In genomic region chr7:30193581-30194100, GRCm38 (mm10) we compare ENCODE assay signal across 8 mouse cellular contexts. TPM values are rescaled to one million over a fixed set of nuclear protein-coding genes. Genes with fewer than 3 reads are reported as not detected.
A peak's percentile ranks its signal among the peaks of the same experiment; 100 is the strongest.
DNase-seq lines count a peak whose midpoint lies in the region; ATAC-seq and TF ChIP-seq lines count a peak whose summit lies in the region.

No protein-coding gene starts in this region.

- no peaks in the 10 kb centered on the region for H3K27me3 ChIP-seq in Patski
- H3K27me3 ChIP-seq in hindbrain, embryonic 15.5 days: no peaks in the 10 kb centered on the region
- no peaks in the 10 kb centered on the region for H3K27me3 ChIP-seq in megakaryocyte, embryonic 14.5 days (replicated peaks)

- peak; percentile 38 for ATAC-seq in Patski
- ATAC-seq in hindbrain, embryonic 15.5 days (ENCODE audit: low FRiP score, low read depth): peak; percentile 61; the same call in 1 of the 2 replicates

- H3K9ac ChIP-seq in hindbrain, embryonic 15.5 days: peak overlapping the region; percentile 72

- POLR2A ChIA-PET in Patski (lab: Charles Lee): interaction anchor here (0.8 to 1.1 kb wide), 2 partner anchors 12 to 15 kb away, joined by 3 to 4 read pairs; no protein-coding TSS in a partner anchor

- H3K36me3 ChIP-seq in hindbrain, embryonic 15.5 days: peaks cover 35% of the 10 kb centered on the region
- H3K36me3 ChIP-seq in megakaryocyte, embryonic 14.5 days (replicated peaks; ENCODE audit: low read length): peaks cover 47% of the 10 kb centered on the region

- H3K4me1 ChIP-seq in hindbrain, embryonic 15.5 days (replicated peaks): peaks cover 23% of the 10 kb centered on the region
- H3K4me1 ChIP-seq in megakaryocyte, embryonic 14.5 days: peaks cover 57% of the 10 kb centered on the region

- intact Hi-C loops in left cerebral cortex, postnatal 10 days (cut with DNase I): no loop called here

- no peak for TF ChIP-seq CTCF in Patski (IDR thresholded peaks at IDR 0.05)

- CTCF ChIA-PET in Patski (lab: Charles Lee): interaction anchor here (1.2 to 1.3 kb wide), 3 partner anchors 12 to 24 kb away, joined by 5 to 6 read pairs (median 5); no protein-coding TSS in a partner anchor

- peak overlapping the region; percentile 70 for H3K4me3 ChIP-seq in hindbrain, embryonic 15.5 days
- H3K4me3 ChIP-seq in megakaryocyte, embryonic 14.5 days (replicated peaks): peak overlapping the region; percentile 97

- H3K4me2 ChIP-seq in hindbrain, embryonic 15.5 days: peak overlapping the region; percentile 75

- in situ Hi-C loops in Patski (cut with MboI; ENCODE audit: low pct_unique_long_range_greater_than_20kb): no loop called here

- 2% methylated on average over 25 of the region's 26 CpGs for WGBS in hindbrain, embryonic 15.5 days

- DNase-seq in Patski (ENCODE audit: low read depth, low spot score): no peak
- DNase-seq in cerebellum, adult 9-10 months: peak; percentile 90
- DNase-seq in gastrocnemius, adult 18-20 months (ENCODE audit: low spot score): peak; percentile 77
- peak; percentile 48 to 83 for DNase-seq in left cerebral cortex, postnatal 10 days (ENCODE audit: extremely low spot score in 1 of 2, low spot score in 2 of 2)
- DNase-seq in right cerebral cortex, adult 2 months (ENCODE audit: low spot score in 2 of 2): peak; percentile 66 to 72
- peak; percentile 70 for DNase-seq in urinary bladder, adult 2 months (ENCODE audit: low spot score)

- no peaks in the 10 kb centered on the region for H3K9me3 ChIP-seq in hindbrain, embryonic 15.5 days
- H3K9me3 ChIP-seq in megakaryocyte, embryonic 14.5 days: no peaks in the 10 kb centered on the region

- peak overlapping the region; percentile 84 for H3K27ac ChIP-seq in hindbrain, embryonic 15.5 days (replicated peaks)

RNA-seq across cellular contexts. Expression of gene Capns1, which starts 5.0 kb away (rescaled TPM):
- polyA plus RNA-seq in Patski (2021): 456 TPM
- 100 to 1,000 TPM; 198 to 205 TPM for total RNA-seq in gastrocnemius, adult 18-20 months (2021)
- 86.4 and 88.3 TPM in 2 replicates for polyA plus RNA-seq in hindbrain, embryonic 15.5 days (2015; fragmentation: Nextera tagmentation; extraction: Ambion mirVana)
- 100 to 1,000 TPM; 204 TPM for total RNA-seq in left cerebral cortex, postnatal 10 days (2021)
- polyA plus RNA-seq in megakaryocyte, embryonic 14.5 days (2012; ENCODE audit: insufficient read depth, low replicate concordance): 122 and 208 TPM in 2 replicates
- 449 and 545 TPM in 2 replicates for polyA plus RNA-seq in urinary bladder, adult 2 months (2012; rRNA removed)

RNA-seq across cellular contexts. Expression of gene Cox7a1, which starts 9.7 kb away (rescaled TPM):
- 0.89 TPM for polyA plus RNA-seq in Patski (2021)
- 100 to 1,000 TPM; 938 to 989 TPM for total RNA-seq in gastrocnemius, adult 18-20 months (2021)
- polyA plus RNA-seq in hindbrain, embryonic 15.5 days (2015; fragmentation: Nextera tagmentation; extraction: Ambion mirVana): 5.2 and 7.1 TPM in 2 replicates
- total RNA-seq in left cerebral cortex, postnatal 10 days (2021): 1 to 10 TPM; 3.6 to 4.1 TPM
- polyA plus RNA-seq in megakaryocyte, embryonic 14.5 days (2012; ENCODE audit: insufficient read depth, low replicate concordance): 2.4 TPM in 1 of 2 replicates, not detected in the other
- polyA plus RNA-seq in urinary bladder, adult 2 months (2012; rRNA removed): 16.9 and 19.4 TPM in 2 replicates

RNA-seq across cellular contexts. Expression of gene Zfp146, which starts 24.1 kb away (rescaled TPM):
- polyA plus RNA-seq in Patski (2021): 56.4 TPM
- 10 to 100 TPM; 24.7 to 28.7 TPM for total RNA-seq in gastrocnemius, adult 18-20 months (2021)
- polyA plus RNA-seq in hindbrain, embryonic 15.5 days (2015; fragmentation: Nextera tagmentation; extraction: Ambion mirVana): 10.5 and 11.6 TPM in 2 replicates
- 10 to 100 TPM; 43.5 to 50.7 TPM for total RNA-seq in left cerebral cortex, postnatal 10 days (2021)
- 2.6 TPM in 1 of 2 replicates, not detected in the other for polyA plus RNA-seq in megakaryocyte, embryonic 14.5 days (2012; ENCODE audit: insufficient read depth, low replicate concordance)
- 49.8 and 50.1 TPM in 2 replicates for polyA plus RNA-seq in urinary bladder, adult 2 months (2012; rRNA removed)

RNA-seq across cellular contexts. Expression of gene Polr2i, which starts 38.1 kb away (rescaled TPM):
- 79.3 TPM for polyA plus RNA-seq in Patski (2021)
- 10 to 100 TPM; 57.1 to 57.7 TPM for total RNA-seq in gastrocnemius, adult 18-20 months (2021)
- 176 and 178 TPM in 2 replicates for polyA plus RNA-seq in hindbrain, embryonic 15.5 days (2015; fragmentation: Nextera tagmentation; extraction: Ambion mirVana)
- 10 to 100 TPM; 72.1 to 73.3 TPM for total RNA-seq in left cerebral cortex, postnatal 10 days (2021)
- polyA plus RNA-seq in megakaryocyte, embryonic 14.5 days (2012; ENCODE audit: insufficient read depth, low replicate concordance): 13.7 and 67.3 TPM in 2 replicates
- 107 and 140 TPM in 2 replicates for polyA plus RNA-seq in urinary bladder, adult 2 months (2012; rRNA removed)

RNA-seq across cellular contexts. Expression of gene Tbcb, which starts 38.4 kb away (rescaled TPM):
- polyA plus RNA-seq in Patski (2021): 87.4 TPM
- 10 to 100 TPM; 29.6 to 31.9 TPM for total RNA-seq in gastrocnemius, adult 18-20 months (2021)
- polyA plus RNA-seq in hindbrain, embryonic 15.5 days (2015; fragmentation: Nextera tagmentation; extraction: Ambion mirVana): 430 and 435 TPM in 2 replicates
- total RNA-seq in left cerebral cortex, postnatal 10 days (2021): 100 to 1,000 TPM; 176 to 206 TPM
- polyA plus RNA-seq in megakaryocyte, embryonic 14.5 days (2012; ENCODE audit: insufficient read depth, low replicate concordance): 21.7 and 73.2 TPM in 2 replicates
- polyA plus RNA-seq in urinary bladder, adult 2 months (2012; rRNA removed): 84.3 and 84.5 TPM in 2 replicates
